Comparison of ENCODE assay signal across 31 mouse cellular contexts in the genomic region with DNA sequence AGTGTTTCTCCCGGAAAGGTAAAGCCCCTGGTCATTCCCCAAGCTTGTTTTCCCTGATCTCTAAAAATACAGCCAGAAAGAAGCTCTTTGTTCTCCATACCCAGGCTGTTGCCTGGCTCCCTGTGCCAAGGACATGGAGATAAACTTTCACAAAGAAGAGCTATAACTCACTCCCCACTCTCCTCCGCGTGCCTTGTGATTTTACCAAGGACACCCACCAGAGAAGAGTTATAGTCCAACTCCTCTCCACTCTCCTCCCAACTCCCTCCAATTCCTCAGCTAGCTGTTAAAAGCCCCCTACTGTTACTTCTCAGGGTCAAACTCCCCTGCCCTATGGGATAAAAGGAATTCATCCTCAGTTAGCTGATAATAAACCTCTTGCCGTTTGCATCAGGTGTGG. TPM values are rescaled to one million over a fixed set of nuclear protein-coding genes. Genes with fewer than 3 reads are reported as not detected.
"Had no signal": no experiment of that assay in that cellular context is flagged by ENCODE, and none has a peak within 500 bp of the region (broad histone marks: within the 10 kb centered on the region; RNA-seq: fewer than 3 reads in every experiment).

No protein-coding gene starts in this region.

RNA-seq across cellular contexts. Expression of gene Luzp4, which starts 15.6 kb away (rescaled TPM):
- total RNA-seq: common myeloid progenitor, adult 5-6 weeks; forebrain, postnatal 0 days; gastrocnemius, adult 18-20 months; gastrocnemius, adult 2 months; gastrocnemius, adult 8-10 months; gastrocnemius, postnatal 10 days; gastrocnemius, postnatal 14 days; gastrocnemius, postnatal 25 days; gastrocnemius, postnatal 36 days; gastrocnemius, postnatal 4 days; granulocyte monocyte progenitor cell, adult 5-6 weeks; heart, adult 18-20 months; heart, adult 2 months; heart, adult 8-10 months had no signal
- polyA plus RNA-seq: cortical plate, adult 2 months; embryonic facial prominence, embryonic 10.5 days; embryonic facial prominence, embryonic 11.5 days; embryonic facial prominence, embryonic 12.5 days; embryonic facial prominence, embryonic 13.5 days; embryonic facial prominence, embryonic 15.5 days; erythroblast, embryonic 14.5 days; forebrain, embryonic 10.5 days; forebrain, embryonic 11.5 days; forebrain, embryonic 12.5 days; forebrain, embryonic 13.5 days; forebrain, embryonic 14.5 days; forebrain, embryonic 15.5 days; forebrain, embryonic 16.5 days; forebrain, postnatal 0 days; frontal cortex, adult 2 months; gonadal fat pad, adult 2 months; heart, adult 2 months; heart, embryonic 10.5 days had no signal
